Mouse (Mus musculus): ENCODE data around the gene Mgat4b.

The Mgat4b gene

DNA sequence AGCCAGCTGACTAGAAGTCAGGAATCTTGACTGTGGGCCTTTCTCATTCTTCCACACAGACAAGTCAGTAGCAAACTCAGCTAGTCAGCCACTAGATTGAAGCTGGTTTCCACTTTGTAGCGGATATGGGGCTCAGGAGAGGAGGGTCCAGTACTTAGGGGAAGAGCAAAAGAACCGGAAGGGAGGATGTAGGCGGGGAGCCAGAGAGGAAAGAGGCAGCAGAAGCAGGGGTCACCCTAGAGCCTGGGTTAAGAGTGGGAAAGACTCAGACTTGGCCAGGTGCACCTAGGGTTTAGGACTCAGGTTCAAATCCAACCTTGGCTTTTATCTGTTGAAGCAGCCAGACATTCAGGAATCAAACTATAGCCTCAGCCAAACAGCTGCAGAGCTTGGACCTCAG is 16.5 kb downstream of the Mgat4b start:
- DNase-seq = no peak

GRCm38 (mm10) chr11:50227736-50228135 is 17.0 kb downstream of the Mgat4b start:
- no peak for DNase-seq

- no peak for DNase-seq
These were observed 18.1 kb downstream of the Mgat4b start for GRCm38 (mm10) chr11:50228772-50229171.

- DNase-seq = no peak
These were observed 18.7 kb downstream of the Mgat4b start for GRCm38 (mm10) chr11:50229252-50229910.

GRCm38 (mm10) chr11:50230481-50231304 is 20.0 kb downstream of the Mgat4b start:
- DNase-seq = no peak

- DNase-seq = no peak
These were observed 20.7 kb downstream of the Mgat4b start for GRCm38 (mm10) chr11:50231411-50231810.

GRCm38 (mm10) chr11:50233022-50233421 is 22.3 kb downstream of the Mgat4b start:
- no peak for DNase-seq

DNA sequence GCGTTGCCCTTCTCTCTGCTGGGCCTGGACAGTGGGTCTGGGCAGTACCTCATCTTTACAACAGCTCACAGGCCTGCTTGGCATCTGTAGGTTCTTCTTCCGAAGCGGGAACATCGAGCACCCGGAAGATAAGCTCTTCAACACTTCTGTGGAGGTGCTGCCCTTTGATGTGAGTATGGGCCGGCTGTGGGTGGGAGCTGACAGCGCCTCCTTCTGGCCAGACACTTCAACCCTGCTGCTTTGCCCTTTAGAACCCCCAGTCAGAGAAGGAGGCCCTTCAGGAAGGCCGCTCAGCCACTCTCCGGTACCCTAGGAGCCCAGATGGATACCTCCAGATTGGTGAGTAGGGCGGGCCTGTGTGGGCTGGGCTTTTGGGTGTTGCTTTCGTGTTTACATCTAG is 23.3 kb downstream of the Mgat4b start:
- DNase-seq = no peak

- DNase-seq = no peak
These were observed 23.9 kb downstream of the Mgat4b start for GRCm38 (mm10) chr11:50234606-50235005.

DNA sequence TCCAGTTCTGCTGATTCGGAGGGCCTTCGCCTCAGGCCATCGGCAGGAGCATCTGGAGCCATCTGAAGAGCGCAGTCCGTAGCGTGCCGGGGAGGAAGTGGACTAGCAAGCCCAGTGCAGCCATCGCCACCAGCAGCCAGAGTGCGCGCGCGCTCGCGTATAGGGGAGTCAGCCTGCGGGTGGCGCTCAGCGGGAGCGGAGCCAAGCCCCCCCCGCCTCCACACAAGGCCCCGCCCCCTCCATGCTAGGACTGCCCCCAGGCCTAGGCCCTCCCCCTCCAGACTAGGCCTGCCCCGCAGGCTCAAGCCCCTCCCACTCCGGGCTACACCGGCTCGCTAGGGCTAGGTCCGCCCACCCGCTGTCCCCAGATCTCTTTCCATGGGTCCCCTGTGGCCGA is 25.8 kb downstream of the Mgat4b start:
- peak; percentile 89 for DNase-seq

- DNase-seq = no peak
These were observed 26.5 kb downstream of the Mgat4b start for GRCm38 (mm10) chr11:50236937-50237835.

- DNase-seq = no peak
These were observed 27.6 kb downstream of the Mgat4b start, which contains the start of gene Ltc4s for GRCm38 (mm10) chr11:50238324-50238723. TSS of gene Ltc4s (minus strand) at chr11:50238616.

GRCm38 (mm10) chr11:50238821-50239791 is 28.4 kb downstream of the Mgat4b start:
- no peak for DNase-seq

GRCm38 (mm10) chr11:50240235-50240911 is 29.7 kb downstream of the Mgat4b start:
- no peak for DNase-seq

DNA sequence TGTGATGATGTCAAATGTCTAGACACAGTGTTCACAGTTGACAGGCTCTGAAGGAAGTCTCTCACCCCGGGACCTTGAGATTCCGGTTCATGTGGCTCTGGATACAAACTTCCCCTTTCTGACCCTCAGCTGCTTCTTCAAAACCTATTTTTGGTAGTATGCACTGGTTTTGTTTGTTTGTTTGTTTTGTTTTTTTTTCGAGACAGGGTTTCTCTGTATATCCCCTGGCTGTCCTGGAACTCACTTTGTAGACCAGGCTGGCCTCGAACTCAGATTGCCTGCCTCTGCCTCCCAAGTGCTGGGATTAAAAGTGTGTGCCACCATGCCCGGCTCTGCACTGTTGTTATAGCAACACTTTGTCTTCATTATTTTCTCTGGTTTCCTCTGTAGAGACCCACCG is 33.2 kb downstream of the Mgat4b start:
- no peak for DNase-seq

- DNase-seq = no peak
These were observed 34.6 kb downstream of the Mgat4b start for GRCm38 (mm10) chr11:50245269-50245668.

DNA sequence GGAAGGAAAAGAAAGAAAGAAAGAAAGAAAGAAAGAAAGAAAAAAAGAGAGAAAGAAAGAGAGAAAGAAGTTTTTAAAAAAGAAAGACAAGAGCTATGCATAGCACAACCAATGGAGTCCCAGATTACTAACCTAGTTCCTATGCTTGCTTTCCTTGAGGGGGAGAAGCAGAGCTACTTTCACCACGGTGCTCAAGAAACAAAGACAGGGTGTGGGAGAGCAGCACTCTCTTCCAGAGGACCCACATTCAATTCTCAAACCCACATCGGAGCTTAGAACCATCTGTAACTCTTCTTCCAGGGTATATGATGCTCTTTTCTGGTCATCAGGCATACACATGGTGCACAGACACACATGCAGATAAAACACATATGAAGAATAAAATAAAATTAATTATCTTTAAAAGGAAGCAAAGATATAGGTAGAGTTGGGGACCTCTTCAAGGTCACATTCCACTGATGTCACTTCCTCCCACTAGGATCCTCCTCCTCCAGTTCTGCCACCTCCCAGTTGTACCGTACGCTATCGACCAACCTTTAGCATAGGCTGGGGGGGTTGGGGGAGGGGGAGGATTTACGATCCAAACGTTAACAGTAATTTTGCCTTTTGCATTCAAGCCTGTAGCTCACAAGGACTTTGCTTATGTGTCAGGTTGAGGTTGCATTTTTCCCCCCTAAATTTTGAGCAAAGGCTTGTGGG is 37.9 kb downstream of the Mgat4b start:
- no peak for DNase-seq

- no peak for DNase-seq
These were observed 41.5 kb downstream of the Mgat4b start for GRCm38 (mm10) chr11:50252166-50252565.

- DNase-seq = no peak
These were observed 42.1 kb downstream of the Mgat4b start for GRCm38 (mm10) chr11:50252684-50253265.

- DNase-seq = no peak
These were observed 42.7 kb downstream of the Mgat4b start for GRCm38 (mm10) chr11:50253393-50253792.
